Mouse (Mus musculus): ENCODE measurements around the gene Rpgrip1l.

- TF ChIP-seq CTCF (IDR thresholded peaks at IDR 0.05; ENCODE audit: low read depth) (no peak), EP300 (optimal IDR thresholded peaks at IDR 0.05) (no peak)
Observed at GRCm38 (mm10) chr8:91269374-91269958, 43.6 kb downstream of the Rpgrip1l start.

Measured in stomach, postnatal 0 days (tissue).